Mouse (Mus musculus): ENCODE results near the gene Ptprt.

Ptprt gene

GRCm38 (mm10) chr2:161657046-161657445, 1003.9 kb downstream of the Ptprt start:
- DNase-seq = no peak

- DNase-seq = no peak
These were observed 1004.3 kb downstream of the Ptprt start for GRCm38 (mm10) chr2:161656632-161657031.

- peak; percentile 6 for DNase-seq
These were observed 1020.1 kb downstream of the Ptprt start for GRCm38 (mm10) chr2:161640805-161641204.

- no peak for DNase-seq
These were observed 1026.9 kb downstream of the Ptprt start for GRCm38 (mm10) chr2:161634084-161634483.

- DNase-seq = no peak
These were observed 1035.1 kb downstream of the Ptprt start for GRCm38 (mm10) chr2:161625896-161626295.

GRCm38 (mm10) chr2:161608401-161608800, 1052.5 kb downstream of the Ptprt start:
- no peak for DNase-seq

- DNase-seq = peak; percentile 3
These were observed 1053.6 kb downstream of the Ptprt start for GRCm38 (mm10) chr2:161607372-161607771.

GRCm38 (mm10) chr2:161600206-161600808, 1060.6 kb downstream of the Ptprt start:
- no peak for DNase-seq

GRCm38 (mm10) chr2:161593391-161594152, 1067.4 kb downstream of the Ptprt start:
- no peak for DNase-seq

- DNase-seq = no peak
These were observed 1086.5 kb downstream of the Ptprt start for GRCm38 (mm10) chr2:161574401-161574800.

GRCm38 (mm10) chr2:161572201-161572600, 1088.7 kb downstream of the Ptprt start:
- no peak for DNase-seq

GRCm38 (mm10) chr2:161570236-161570995, 1090.5 kb downstream of the Ptprt start:
- no peak for DNase-seq

- no peak for DNase-seq
These were observed 1099.4 kb downstream of the Ptprt start for GRCm38 (mm10) chr2:161561502-161561901.

- no peak for DNase-seq
These were observed 1103.1 kb downstream of the Ptprt start for GRCm38 (mm10) chr2:161557874-161558273.

GRCm38 (mm10) chr2:161553651-161554050, 1107.3 kb downstream of the Ptprt start:
- DNase-seq = no peak

- DNase-seq = peak; percentile 40
These were observed 1108.9 kb downstream of the Ptprt start for GRCm38 (mm10) chr2:161552011-161552410.

GRCm38 (mm10) chr2:161549577-161549976, 1111.4 kb downstream of the Ptprt start:
- DNase-seq = no peak

- DNase-seq = peak; percentile 40
These were observed 1113.6 kb downstream of the Ptprt start for GRCm38 (mm10) chr2:161547318-161547717.

- DNase-seq = no peak
These were observed 1115.5 kb downstream of the Ptprt start for GRCm38 (mm10) chr2:161545406-161545805.

GRCm38 (mm10) chr2:161534151-161534550, 1126.8 kb downstream of the Ptprt start:
- DNase-seq = no peak

GRCm38 (mm10) chr2:161527192-161527591, 1133.8 kb downstream of the Ptprt start:
- peak; percentile 45 for DNase-seq

GRCm38 (mm10) chr2:161519671-161520070, 1141.3 kb downstream of the Ptprt start:
- DNase-seq = no peak

- DNase-seq = peak; percentile 80
These were observed 1144.0 kb downstream of the Ptprt start for GRCm38 (mm10) chr2:161516921-161517320.

GRCm38 (mm10) chr2:161513256-161513655, 1147.7 kb downstream of the Ptprt start:
- DNase-seq = peak; percentile 59

All from cerebellum, adult 8-10 months (tissue).